Mouse (Mus musculus): ENCODE measurements around the gene Nsdhl. TPM values are rescaled to one million over a fixed set of nuclear protein-coding genes. Genes with fewer than 3 reads are reported as not detected.

Nsdhl gene
- polyA plus RNA-seq (2017; shearing (Covaris generic)), result 17.9 TPM

DNA sequence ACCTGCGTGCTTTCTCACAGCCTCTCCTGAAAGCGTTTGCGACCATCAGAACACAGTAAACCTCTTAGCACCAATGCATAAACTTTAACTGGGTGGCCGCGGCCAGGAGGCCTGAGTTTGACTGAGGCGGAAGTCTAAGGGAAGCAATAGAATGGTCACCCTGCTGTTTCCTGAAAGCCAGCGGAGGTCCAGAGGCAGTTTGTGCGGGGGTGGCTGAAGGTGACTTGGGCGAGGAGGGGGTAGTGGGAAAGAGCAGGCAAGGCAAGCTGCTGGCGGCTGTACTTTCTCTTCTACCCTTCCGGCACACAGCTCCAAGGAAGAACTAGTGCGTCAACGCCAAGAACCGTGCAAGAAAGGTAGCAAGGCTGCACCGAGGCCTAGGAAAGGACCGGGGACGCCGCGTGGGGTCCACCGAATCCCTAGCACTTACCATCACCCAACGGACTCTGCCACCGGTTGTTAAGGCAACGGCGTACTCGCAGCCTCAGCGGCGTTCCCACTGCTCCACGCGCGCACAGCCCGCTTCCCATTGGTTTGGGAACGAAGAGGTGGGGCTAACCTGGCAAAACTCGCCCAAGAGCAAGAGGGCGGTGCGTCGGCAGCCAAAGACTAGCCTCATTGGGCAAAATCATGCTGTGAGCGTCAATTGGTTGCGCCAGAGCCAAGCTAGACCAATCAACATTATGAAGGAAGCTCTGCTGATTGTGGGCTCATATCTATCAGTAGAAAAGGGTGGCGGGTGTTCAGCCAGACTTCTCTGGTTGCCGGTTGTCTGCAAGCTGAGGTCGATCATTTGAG is at the start of gene Nsdhl, which contains the start of gene Cetn2:
TSS of gene Nsdhl (plus strand) at position 674 of the 798 bp plus-strand sequence.
TSS of gene Cetn2 (minus strand) at position 528 of the 798 bp plus-strand sequence.

DNA sequence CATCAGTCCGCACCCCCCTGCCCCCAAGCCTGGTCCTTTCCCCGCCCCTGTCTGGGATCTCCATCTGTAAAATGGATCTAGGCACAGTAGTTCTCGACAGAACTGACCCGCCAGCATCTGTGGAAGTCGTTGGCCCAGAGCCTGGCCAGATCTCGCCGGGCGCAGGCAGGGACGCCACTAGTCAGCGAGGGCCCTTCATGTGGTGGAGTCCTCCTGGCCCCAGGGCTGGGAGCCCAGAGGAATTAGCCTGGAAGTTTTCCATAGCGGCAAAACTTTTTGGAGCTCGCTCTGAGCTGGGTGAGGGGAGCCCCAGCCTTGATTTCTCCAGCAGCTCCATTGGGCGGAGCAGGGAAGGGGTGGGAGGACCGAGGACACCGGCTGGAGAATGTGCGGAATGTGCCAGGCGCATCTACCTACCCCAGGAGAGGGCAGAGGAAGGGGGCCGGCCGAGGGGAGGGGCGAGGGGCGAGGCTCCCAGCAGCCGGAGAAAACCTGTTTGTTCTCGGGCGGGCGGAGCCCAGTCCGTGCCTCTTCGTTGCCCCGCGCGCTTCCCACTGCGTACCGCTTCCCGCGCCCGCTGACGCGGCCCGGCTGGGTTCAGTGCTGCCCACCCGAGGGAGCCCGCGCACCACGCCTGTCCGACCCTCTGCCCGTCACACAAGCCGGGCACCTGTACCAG is 68.6 kb downstream of the Nsdhl start, which contains the start of gene Zfp185:
TSS of gene Zfp185 (plus strand) at position 499 of the 679 bp plus-strand sequence.

Other genes starting within 250 kb of the Nsdhl start
- gene Gabrq, start 93.4 kb upstream of the Nsdhl start, polyA plus RNA-seq (2017; shearing (Covaris generic)), result not detected
- 140 TPM for gene Cetn2, start 146 bp upstream of the Nsdhl start, polyA plus RNA-seq (2017; shearing (Covaris generic))
- gene Zfp185, start 68.8 kb downstream of the Nsdhl start, polyA plus RNA-seq (2017; shearing (Covaris generic)), result not detected
- not detected for gene Pnma5, start 118.5 kb downstream of the Nsdhl start, polyA plus RNA-seq (2017; shearing (Covaris generic))
- gene Pnma3, start 146.2 kb downstream of the Nsdhl start, polyA plus RNA-seq (2017; shearing (Covaris generic)), result not detected
- 102 TPM for gene Xlr4a, start 163.9 kb downstream of the Nsdhl start, polyA plus RNA-seq (2017; shearing (Covaris generic))
- 2.3 TPM for gene Xlr3a, start 178.5 kb downstream of the Nsdhl start, polyA plus RNA-seq (2017; shearing (Covaris generic))
- 0.40 TPM for gene Gm14685, start 198.5 kb downstream of the Nsdhl start, polyA plus RNA-seq (2017; shearing (Covaris generic))
- not detected for gene Xlr5b, start 230.2 kb downstream of the Nsdhl start, polyA plus RNA-seq (2017; shearing (Covaris generic))
- gene DXBay18, start 230.9 kb downstream of the Nsdhl start, polyA plus RNA-seq (2017; shearing (Covaris generic)), result not detected

All from inflammation-experienced regulatory T-cells, adult 16 weeks (primary cell).